Mouse (Mus musculus): ENCODE measurements around the gene Rec114.

- no peak for TF ChIP-seq CTCF (IDR thresholded peaks at IDR 0.05; ENCODE audit: low read depth)
- no peak for TF ChIP-seq EP300 (optimal IDR thresholded peaks at IDR 0.05)
Observed at GRCm38 (mm10) chr9:58623009-58623408, 120.8 kb downstream of the Rec114 start.
